Mouse (Mus musculus): ENCODE results near the gene Gli3. TPM values are rescaled to one million over a fixed set of nuclear protein-coding genes. Genes with fewer than 3 reads are reported as not detected.

Gene Gli3
- polyA plus RNA-seq, 1 experiment, result 1.2 TPM

GRCm38 (mm10) chr13:15542053-15542452, 79.0 kb downstream of the Gli3 start:
- Histone ChIP-seq H3K27me3 (ENCODE audit: control insufficient read depth, insufficient read depth, low read length) (no peaks in the 10 kb centered on the region), H3K4me3 (ENCODE audit: control insufficient read depth, low read depth, low read length) (no peak overlapping the region), H3K4me1 (ENCODE audit: control insufficient read depth, insufficient read depth, low read length) (no peaks in the 10 kb centered on the region), H3K36me3 (ENCODE audit: control insufficient read depth, insufficient read depth, low read length) (no peaks in the 10 kb centered on the region), H3K27ac (ENCODE audit: control insufficient read depth, insufficient read depth, low read depth, low read length) (no peak overlapping the region)
- TF ChIP-seq POLR2A (IDR thresholded peaks at IDR 0.05; ENCODE audit: control insufficient read depth, low read depth, low read length) (no peak), CTCF (IDR thresholded peaks at IDR 0.05; ENCODE audit: control insufficient read depth, insufficient read depth, insufficient replicate concordance, low read depth, low read length) (no peak)

GRCm38 (mm10) chr13:15543169-15543887, 80.3 kb downstream of the Gli3 start:
- Histone ChIP-seq H3K4me1 (ENCODE audit: control insufficient read depth, insufficient read depth, low read length) (no peaks in the 10 kb centered on the region), H3K4me3 (ENCODE audit: control insufficient read depth, low read depth, low read length) (no peak overlapping the region)
- TF ChIP-seq CTCF (IDR thresholded peaks at IDR 0.05; ENCODE audit: control insufficient read depth, insufficient read depth, insufficient replicate concordance, low read depth, low read length), result no peak
- no peak for TF ChIP-seq POLR2A (IDR thresholded peaks at IDR 0.05; ENCODE audit: control insufficient read depth, low read depth, low read length)

GRCm38 (mm10) chr13:15543888-15544640, 81.0 kb downstream of the Gli3 start:
- no peaks in the 10 kb centered on the region for H3K4me1 ChIP-seq (ENCODE audit: control insufficient read depth, insufficient read depth, low read length)
- no peak overlapping the region for H3K27ac ChIP-seq (ENCODE audit: control insufficient read depth, insufficient read depth, low read depth, low read length)
- TF ChIP-seq POLR2A (IDR thresholded peaks at IDR 0.05; ENCODE audit: control insufficient read depth, low read depth, low read length), result no peak
- H3K27me3 ChIP-seq (ENCODE audit: control insufficient read depth, insufficient read depth, low read length), result no peaks in the 10 kb centered on the region
- H3K4me3 ChIP-seq (ENCODE audit: control insufficient read depth, low read depth, low read length), result no peak overlapping the region
- no peaks in the 10 kb centered on the region for H3K36me3 ChIP-seq (ENCODE audit: control insufficient read depth, insufficient read depth, low read length)

More at GRCm38 (mm10) chr13:15543169-15543887, 80.3 kb downstream of the Gli3 start:
- no peaks in the 10 kb centered on the region for H3K27me3 ChIP-seq (ENCODE audit: control insufficient read depth, insufficient read depth, low read length)
- no peaks in the 10 kb centered on the region for H3K36me3 ChIP-seq (ENCODE audit: control insufficient read depth, insufficient read depth, low read length)
- H3K27ac ChIP-seq (ENCODE audit: control insufficient read depth, insufficient read depth, low read depth, low read length), result no peak overlapping the region

- Histone ChIP-seq H3K4me3 (ENCODE audit: control insufficient read depth, low read depth, low read length) (no peak overlapping the region), H3K4me1 (ENCODE audit: control insufficient read depth, insufficient read depth, low read length) (no peaks in the 10 kb centered on the region), H3K27ac (ENCODE audit: control insufficient read depth, insufficient read depth, low read depth, low read length) (no peak overlapping the region), H3K36me3 (ENCODE audit: control insufficient read depth, insufficient read depth, low read length) (no peaks in the 10 kb centered on the region), H3K27me3 (ENCODE audit: control insufficient read depth, insufficient read depth, low read length) (no peaks in the 10 kb centered on the region)
- TF ChIP-seq POLR2A (IDR thresholded peaks at IDR 0.05; ENCODE audit: control insufficient read depth, low read depth, low read length) (no peak), CTCF (IDR thresholded peaks at IDR 0.05; ENCODE audit: control insufficient read depth, insufficient read depth, insufficient replicate concordance, low read depth, low read length) (no peak)
These were observed 82.4 kb downstream of the Gli3 start for GRCm38 (mm10) chr13:15545346-15545896.

GRCm38 (mm10) chr13:15546258-15546657, 83.2 kb downstream of the Gli3 start:
- Histone ChIP-seq H3K4me1 (ENCODE audit: control insufficient read depth, insufficient read depth, low read length) (no peaks in the 10 kb centered on the region), H3K4me3 (ENCODE audit: control insufficient read depth, low read depth, low read length) (no peak overlapping the region), H3K27ac (ENCODE audit: control insufficient read depth, insufficient read depth, low read depth, low read length) (no peak overlapping the region), H3K27me3 (ENCODE audit: control insufficient read depth, insufficient read depth, low read length) (no peaks in the 10 kb centered on the region), H3K36me3 (ENCODE audit: control insufficient read depth, insufficient read depth, low read length) (no peaks in the 10 kb centered on the region)
- TF ChIP-seq POLR2A (IDR thresholded peaks at IDR 0.05; ENCODE audit: control insufficient read depth, low read depth, low read length), result no peak
- no peak for TF ChIP-seq CTCF (IDR thresholded peaks at IDR 0.05; ENCODE audit: control insufficient read depth, insufficient read depth, insufficient replicate concordance, low read depth, low read length)

GRCm38 (mm10) chr13:15549466-15549865, 86.4 kb downstream of the Gli3 start:
- Histone ChIP-seq H3K27me3 (ENCODE audit: control insufficient read depth, insufficient read depth, low read length) (no peaks in the 10 kb centered on the region), H3K4me3 (ENCODE audit: control insufficient read depth, low read depth, low read length) (no peak overlapping the region), H3K4me1 (ENCODE audit: control insufficient read depth, insufficient read depth, low read length) (no peaks in the 10 kb centered on the region), H3K27ac (ENCODE audit: control insufficient read depth, insufficient read depth, low read depth, low read length) (no peak overlapping the region), H3K36me3 (ENCODE audit: control insufficient read depth, insufficient read depth, low read length) (no peaks in the 10 kb centered on the region)
- no peak for TF ChIP-seq POLR2A (IDR thresholded peaks at IDR 0.05; ENCODE audit: control insufficient read depth, low read depth, low read length)
- TF ChIP-seq CTCF (IDR thresholded peaks at IDR 0.05; ENCODE audit: control insufficient read depth, insufficient read depth, insufficient replicate concordance, low read depth, low read length), result no peak

- H3K4me1 ChIP-seq (ENCODE audit: control insufficient read depth, insufficient read depth, low read length), result no peaks in the 10 kb centered on the region
- H3K27me3 ChIP-seq (ENCODE audit: control insufficient read depth, insufficient read depth, low read length), result no peaks in the 10 kb centered on the region
- H3K27ac ChIP-seq (ENCODE audit: control insufficient read depth, insufficient read depth, low read depth, low read length), result no peak overlapping the region
- no peak for TF ChIP-seq POLR2A (IDR thresholded peaks at IDR 0.05; ENCODE audit: control insufficient read depth, low read depth, low read length)
- no peak for TF ChIP-seq CTCF (IDR thresholded peaks at IDR 0.05; ENCODE audit: control insufficient read depth, insufficient read depth, insufficient replicate concordance, low read depth, low read length)
- no peaks in the 10 kb centered on the region for H3K36me3 ChIP-seq (ENCODE audit: control insufficient read depth, insufficient read depth, low read length)
- H3K4me3 ChIP-seq (ENCODE audit: control insufficient read depth, low read depth, low read length), result no peak overlapping the region
These were observed 87.1 kb downstream of the Gli3 start for GRCm38 (mm10) chr13:15550027-15550602.
